Mouse (Mus musculus) forebrain, embryonic 10.5 days (tissue): ENCODE measurements around the gene Wdr49. TPM values are rescaled to one million over a fixed set of nuclear protein-coding genes. Genes with fewer than 3 reads are reported as not detected.
A peak's percentile ranks its signal among the peaks of the same experiment; 100 is the strongest.
"Not testable (repeated sequence)": the region's sequence is repeated elsewhere in the genome, so short reads cannot be mapped to it uniquely, and the experiment has no call there.

Source experiments
- DNase-seq: peaks from one replicate; pipeline ENCODE4 v3.0.0-alpha.2; 2017; ENCODE audit warnings: low spot score; ENCODE audit errors: extremely low spot score
- H3K27ac ChIP-seq: fragments of 300-500 bp; sonication (generic); 2 replicates; pipeline ENCODE4 v1.5.1; 2016; ENCODE audit warnings: mild to moderate bottlenecking
- H3K27me3 ChIP-seq: fragments of 300-500 bp; sonication (generic); 2 replicates; pipeline ENCODE4 v1.6.1; 2016; ENCODE audit warnings: mild to moderate bottlenecking; ENCODE audit not compliant: poor library complexity, severe bottlenecking
- H3K36me3 ChIP-seq: fragments of 300-500 bp; sonication (generic); replicated peaks from 2 replicates; pipeline ENCODE4 v1.6.1; 2016; ENCODE audit warnings: mild to moderate bottlenecking, moderate library complexity
- H3K4me1 ChIP-seq: fragments of 300-500 bp; sonication (generic); 2 replicates; pipeline ENCODE4 v1.6.1; 2016
- H3K4me3 ChIP-seq: fragments of 300-500 bp; sonication (generic); 2 replicates; pipeline ENCODE4 v1.5.1; 2016; ENCODE audit warnings: mild to moderate bottlenecking, moderate library complexity
- H3K9me3 ChIP-seq: fragments of 300-500 bp; sonication (generic); 2 replicates; pipeline ENCODE4 v1.6.1; 2016; ENCODE audit warnings: mild to moderate bottlenecking, moderate library complexity
- WGBS: fragments of 180-500 bp; shearing (Covaris S2); methylation state at CpG from one replicate; pipeline ENCODE4 v1.1.7; 2016; 5-methylcytosine and 5-hydroxymethylcytosine counted together
- polyA plus RNA-seq: library from polyadenylated mRNA; unstranded; fragments of >200 nt; fragmentation: Nextera tagmentation; extraction: Ambion mirVana; gene quantifications from 2 replicates; pipeline ENCODE4 v1.2.1, GENCODE M21; 2016

Wdr49 gene
- polyA plus RNA-seq, 1 experiment from 2014 or later: not detected

- Histone ChIP-seq H3K4me3 (no peak overlapping the region), H3K4me1 (peaks cover 9% of the 10 kb centered on the region), H3K27me3 (no peaks in the 10 kb centered on the region), H3K9me3 (no peaks in the 10 kb centered on the region), H3K27ac (0 out of 2 replicates have a peak overlapping the region, but pooled peaks have one; percentile 26), H3K36me3 (no peaks in the 10 kb centered on the region)
- 79% methylated on average over 7 of the region's 7 CpGs for WGBS
- DNase-seq: no peak
Measured at GRCm38 (mm10) chr3:75395121-75395895, 86.6 kb downstream of the Wdr49 start.

GRCm38 (mm10) chr3:75394487-75394886, 87.5 kb downstream of the Wdr49 start:
- Histone ChIP-seq H3K27me3 (no peaks in the 10 kb centered on the region), H3K4me3 (no peak overlapping the region), H3K4me1 (peaks cover 9% of the 10 kb centered on the region), H3K9me3 (no peaks in the 10 kb centered on the region), H3K27ac (no peak overlapping the region), H3K36me3 (no peaks in the 10 kb centered on the region)
- DNase-seq: no peak
- WGBS: 82% methylated on average over 3 of the region's 3 CpGs

GRCm38 (mm10) chr3:75381776-75382175, 100.2 kb downstream of the Wdr49 start:
- 82% methylated on average over 2 of the region's 2 CpGs for WGBS
- DNase-seq: no peak
- Histone ChIP-seq H3K4me3 (no peak overlapping the region), H3K27me3 (no peaks in the 10 kb centered on the region), H3K4me1 (no peaks in the 10 kb centered on the region), H3K36me3 (no peaks in the 10 kb centered on the region), H3K27ac (no peak overlapping the region), H3K9me3 (no peaks in the 10 kb centered on the region)

- no peak overlapping the region for H3K27ac ChIP-seq
- no peaks in the 10 kb centered on the region for H3K9me3 ChIP-seq
- no peak for DNase-seq
- H3K4me1 ChIP-seq: no peaks in the 10 kb centered on the region
- no peak overlapping the region for H3K4me3 ChIP-seq
- no peaks in the 10 kb centered on the region for H3K27me3 ChIP-seq
- H3K36me3 ChIP-seq: no peaks in the 10 kb centered on the region
Measured at GRCm38 (mm10) chr3:75353972-75354371, 128.0 kb downstream of the Wdr49 start.

GRCm38 (mm10) chr3:75337196-75337595, 144.8 kb downstream of the Wdr49 start:
- Histone ChIP-seq H3K9me3 (no peaks in the 10 kb centered on the region), H3K4me3 (no peak overlapping the region), H3K4me1 (no peaks in the 10 kb centered on the region), H3K36me3 (no peaks in the 10 kb centered on the region), H3K27ac (no peak overlapping the region), H3K27me3 (no peaks in the 10 kb centered on the region)
- DNase-seq: no peak

- H3K36me3 ChIP-seq: no peaks in the 10 kb centered on the region
- H3K4me3 ChIP-seq: no peak overlapping the region
- no peak for DNase-seq
- WGBS: 83% methylated on average over 4 of the region's 4 CpGs
- no peaks in the 10 kb centered on the region for H3K4me1 ChIP-seq
- no peak overlapping the region for H3K27ac ChIP-seq
- no peaks in the 10 kb centered on the region for H3K9me3 ChIP-seq
- no peaks in the 10 kb centered on the region for H3K27me3 ChIP-seq
Measured at GRCm38 (mm10) chr3:75320999-75321398, 161.0 kb downstream of the Wdr49 start.

- H3K4me1 ChIP-seq: no peaks in the 10 kb centered on the region
- no peak overlapping the region for H3K4me3 ChIP-seq
- H3K9me3 ChIP-seq: no peaks in the 10 kb centered on the region
- H3K36me3 ChIP-seq: no peaks in the 10 kb centered on the region
- DNase-seq: no peak
- no peaks in the 10 kb centered on the region for H3K27me3 ChIP-seq
- no peak overlapping the region for H3K27ac ChIP-seq
- 93% methylated on average over 4 of the region's 4 CpGs for WGBS
Measured at GRCm38 (mm10) chr3:75308861-75309260, 173.1 kb downstream of the Wdr49 start.

GRCm38 (mm10) chr3:75308228-75308627, 173.7 kb downstream of the Wdr49 start:
- no peaks in the 10 kb centered on the region for H3K4me1 ChIP-seq
- H3K9me3 ChIP-seq: no peaks in the 10 kb centered on the region
- no peak overlapping the region for H3K4me3 ChIP-seq
- DNase-seq: no peak
- H3K27ac ChIP-seq: no peak overlapping the region
- H3K27me3 ChIP-seq: no peaks in the 10 kb centered on the region
- no peaks in the 10 kb centered on the region for H3K36me3 ChIP-seq
- WGBS: 85% methylated on average over 3 of the region's 3 CpGs

GRCm38 (mm10) chr3:75305584-75305983, 176.4 kb downstream of the Wdr49 start:
- H3K4me1 ChIP-seq: no peaks in the 10 kb centered on the region
- H3K36me3 ChIP-seq: no peaks in the 10 kb centered on the region
- H3K27ac ChIP-seq: no peak overlapping the region
- DNase-seq: no peak
- H3K27me3 ChIP-seq: no peaks in the 10 kb centered on the region
- H3K9me3 ChIP-seq: no peaks in the 10 kb centered on the region
- no peak overlapping the region for H3K4me3 ChIP-seq
- WGBS: 95% methylated on average over 3 of the region's 3 CpGs

GRCm38 (mm10) chr3:75304621-75305020, 177.3 kb downstream of the Wdr49 start:
- no peaks in the 10 kb centered on the region for H3K27me3 ChIP-seq
- WGBS: 92% methylated on average over 5 of the region's 5 CpGs
- H3K36me3 ChIP-seq: no peaks in the 10 kb centered on the region
- no peak overlapping the region for H3K27ac ChIP-seq
- no peak overlapping the region for H3K4me3 ChIP-seq
- H3K9me3 ChIP-seq: no peaks in the 10 kb centered on the region
- H3K4me1 ChIP-seq: no peaks in the 10 kb centered on the region
- DNase-seq: no peak

GRCm38 (mm10) chr3:75301072-75301471, 180.9 kb downstream of the Wdr49 start:
- Histone ChIP-seq H3K9me3 (no peaks in the 10 kb centered on the region), H3K4me3 (no peak overlapping the region), H3K27me3 (no peaks in the 10 kb centered on the region), H3K27ac (no peak overlapping the region), H3K36me3 (no peaks in the 10 kb centered on the region), H3K4me1 (peaks cover 4% of the 10 kb centered on the region)
- no peak for DNase-seq
- 90% methylated on average over 2 of the region's 2 CpGs for WGBS

- WGBS: 93% methylated on average over 1 of the region's 1 CpGs
- not testable (repeated sequence) for DNase-seq, H3K27ac ChIP-seq, H3K36me3 ChIP-seq, H3K4me3 ChIP-seq, H3K27me3 ChIP-seq, H3K9me3 ChIP-seq, H3K4me1 ChIP-seq
Measured at GRCm38 (mm10) chr3:75299464-75299863, 182.5 kb downstream of the Wdr49 start.

- Histone ChIP-seq H3K36me3 (no peaks in the 10 kb centered on the region), H3K9me3 (no peaks in the 10 kb centered on the region), H3K4me3 (no peak overlapping the region), H3K4me1 (peaks cover 4% of the 10 kb centered on the region), H3K27ac (no peak overlapping the region), H3K27me3 (no peaks in the 10 kb centered on the region)
- 63% methylated on average over 3 of the region's 3 CpGs for WGBS
- DNase-seq: no peak
Measured at GRCm38 (mm10) chr3:75297758-75298111, 184.2 kb downstream of the Wdr49 start.
